Mouse (Mus musculus) hematopoietic stem cell, adult 5-6 weeks (primary cell): ENCODE measurements around the gene Tnfaip3. TPM values are rescaled to one million over a fixed set of nuclear protein-coding genes. Genes with fewer than 3 reads are reported as not detected.
A peak's percentile ranks its signal among the peaks of the same experiment; 100 is the strongest.

Source experiments
- ATAC-seq, 2 experiments: fragments of 125-278 bp in 1 of 2; replicated peaks in 1 of 2; 2 replicates each; pipeline ENCODE4 v1.8.0; 2016 to 2017; ENCODE audit warnings: inconsistent platforms in 2 of 2, mild to moderate bottlenecking in 2 of 2, moderate number of reproducible peaks in 2 of 2, low read depth in 1 of 2, moderate TSS enrichment in 1 of 2; ENCODE audit not compliant: low FRiP score in 2 of 2, poor library complexity in 2 of 2, severe bottlenecking in 2 of 2, insufficient read depth in 1 of 2, low TSS enrichment in 1 of 2
- total RNA-seq: library from RNA; stranded (forward); fragments of 172-1452, 232-1000 nt; gene quantifications from 2 replicates; pipeline ENCODE4 v1.2.3, GENCODE M21; 2017

Tnfaip3 gene
- total RNA-seq, 1 experiment from 2014 or later = 83.4 TPM

DNA sequence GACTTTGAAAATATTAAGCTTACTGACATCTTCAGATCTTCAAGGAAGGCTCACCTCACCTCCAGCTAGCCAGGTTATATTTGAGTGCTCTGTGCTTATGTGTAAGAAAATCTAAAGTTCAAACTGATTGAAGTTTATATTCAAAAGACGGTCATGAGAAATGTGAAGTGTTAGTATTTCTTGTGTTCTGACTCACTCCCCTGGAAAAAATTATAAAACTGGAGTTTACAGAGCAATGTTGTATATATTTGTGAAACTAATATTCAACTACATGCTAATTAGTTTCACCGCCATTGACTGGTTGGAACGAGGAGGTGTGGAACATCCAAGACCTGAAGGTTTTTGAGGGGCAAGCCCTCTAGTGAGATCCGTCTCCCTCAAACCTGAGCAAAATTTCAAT lies 22.5 kb downstream of the Tnfaip3 start:
- no peak for ATAC-seq

DNA sequence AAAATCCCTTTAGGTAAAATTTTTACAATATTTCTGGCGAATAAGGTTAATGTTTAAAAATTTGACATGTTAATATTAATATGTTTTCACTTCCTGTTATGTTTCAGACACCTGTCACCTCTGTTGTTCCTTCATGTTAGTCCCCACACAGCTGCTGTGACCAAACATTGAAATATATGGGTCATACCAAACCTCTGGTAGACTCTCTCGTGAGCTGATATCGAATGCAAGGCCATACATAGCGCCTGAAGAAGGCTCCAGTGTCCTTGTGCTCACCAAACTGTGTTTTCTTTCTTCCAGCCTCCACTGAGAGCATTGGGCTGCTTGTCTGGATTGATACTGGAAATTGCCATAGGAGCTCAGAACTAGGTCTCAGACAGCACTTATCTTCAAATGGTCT lies 24.4 kb downstream of the Tnfaip3 start:
- ATAC-seq = no peak

DNA sequence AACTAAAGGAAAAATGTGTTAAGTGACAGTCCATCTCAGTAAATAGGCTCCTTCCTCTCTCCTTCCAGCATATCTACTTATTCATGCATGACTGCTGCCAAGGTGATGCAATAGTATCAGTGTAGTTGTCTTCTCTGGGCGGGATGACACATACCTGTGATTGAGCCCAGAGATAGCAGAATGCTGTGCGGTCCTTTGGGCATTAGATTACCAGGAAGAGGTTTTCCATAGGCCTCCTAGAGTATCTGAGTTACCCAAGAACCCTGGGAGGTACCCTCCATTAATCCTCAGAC lies 27.6 kb downstream of the Tnfaip3 start:
- no peak for ATAC-seq

DNA sequence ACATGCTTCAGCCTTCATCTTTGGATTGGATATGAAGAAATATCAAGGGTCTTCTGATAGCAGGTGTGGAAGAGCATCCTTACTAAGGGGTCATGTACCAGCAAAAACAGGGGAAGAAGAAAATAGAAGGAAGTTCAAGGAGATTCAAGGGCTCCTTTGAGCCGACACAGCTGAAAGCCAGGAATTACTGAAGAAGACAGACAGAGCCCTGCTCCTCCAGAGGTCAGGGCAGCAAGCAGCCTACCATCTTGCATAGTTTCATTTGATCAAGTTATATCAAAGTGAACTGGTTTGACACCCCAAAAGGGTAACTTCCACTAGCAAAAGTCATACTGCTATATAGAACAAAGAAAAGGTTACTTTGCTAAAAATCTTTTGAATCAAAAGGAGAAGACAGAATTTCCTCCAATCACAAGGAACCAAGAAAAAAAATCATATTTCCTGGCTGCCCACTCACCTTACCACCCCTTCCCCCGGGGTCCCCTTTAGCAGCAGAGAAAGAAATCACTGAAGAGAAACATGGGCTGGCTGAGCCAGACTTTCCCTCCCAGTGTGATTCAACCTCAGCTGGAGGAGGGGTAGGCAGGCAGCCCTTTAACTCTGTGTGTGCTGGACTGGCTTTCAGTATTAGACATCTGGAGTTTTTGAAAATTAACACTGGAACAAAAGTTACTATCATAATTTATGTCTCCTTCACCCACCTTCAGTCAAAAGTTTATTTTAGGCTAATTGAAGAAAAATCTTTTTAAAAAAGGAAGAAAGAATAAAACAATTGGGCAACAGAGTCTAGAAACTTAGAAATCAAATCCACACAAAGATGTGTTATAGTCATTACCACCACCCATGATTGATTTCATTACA lies 28.2 kb downstream of the Tnfaip3 start:
- ATAC-seq = no peak

- no peak for ATAC-seq
Observed at GRCm38 (mm10) chr10:18985516-18985915, 29.9 kb downstream of the Tnfaip3 start.

DNA sequence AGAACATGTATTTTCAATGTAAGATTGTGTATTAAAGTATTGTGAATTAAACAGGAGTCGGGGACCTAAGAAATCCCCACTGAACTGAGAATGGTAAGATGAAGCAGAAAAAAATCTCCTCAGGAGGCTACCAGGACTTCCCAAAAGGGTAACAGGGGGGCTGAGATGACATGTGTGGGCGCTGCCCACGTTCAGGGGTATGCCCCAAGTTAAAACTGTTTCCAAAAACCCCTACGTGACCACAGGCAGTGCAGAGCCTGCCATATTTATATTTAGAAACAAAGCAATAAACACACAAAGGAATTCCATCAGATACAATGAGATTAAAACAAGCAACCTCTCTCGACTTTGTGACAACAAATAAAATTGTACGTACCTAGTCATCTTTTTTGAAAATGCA lies 31.9 kb downstream of the Tnfaip3 start:
- no peak for ATAC-seq

GRCm38 (mm10) chr10:18974486-18974885 lies 41.0 kb downstream of the Tnfaip3 start:
- ATAC-seq = no peak

DNA sequence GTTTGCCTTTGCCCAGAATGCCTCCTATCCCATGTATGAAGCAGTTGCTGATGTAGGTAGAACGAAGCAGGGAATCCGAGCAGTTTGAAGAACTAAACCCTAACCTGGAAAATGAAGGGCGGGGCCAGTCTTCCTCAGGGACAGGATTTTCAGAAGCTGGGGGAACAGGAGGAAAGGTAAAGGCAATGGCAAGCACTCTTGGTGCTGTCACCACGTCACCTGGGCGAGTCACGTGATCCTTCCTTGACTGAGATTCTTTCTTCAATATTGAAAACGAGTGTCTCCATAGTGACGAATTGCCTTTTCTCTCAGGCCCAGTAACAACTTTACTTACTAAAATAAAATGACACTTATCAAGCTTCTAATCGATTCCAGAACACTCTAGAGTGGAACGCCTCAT lies 48.6 kb downstream of the Tnfaip3 start:
- no peak for ATAC-seq

DNA sequence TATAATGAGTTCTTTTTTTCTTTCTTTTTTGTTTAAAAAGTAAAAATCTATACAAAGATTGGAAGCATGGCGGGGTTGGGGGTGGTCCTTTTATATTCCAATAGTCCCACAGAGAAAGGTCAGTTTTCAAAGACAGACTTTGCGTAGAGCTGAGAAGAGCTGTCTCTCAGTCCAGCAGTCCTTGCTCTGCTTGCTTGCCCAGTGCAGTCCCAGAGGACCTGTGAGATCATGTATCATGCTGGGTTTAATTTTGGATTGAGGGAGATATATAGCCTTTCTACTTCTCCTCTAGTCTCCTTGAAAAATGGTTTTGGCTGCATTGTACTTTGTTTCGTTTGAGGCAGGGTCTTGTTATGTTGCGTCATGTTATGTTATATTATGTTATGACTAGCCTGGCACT lies 49.9 kb downstream of the Tnfaip3 start:
- no peak for ATAC-seq

DNA sequence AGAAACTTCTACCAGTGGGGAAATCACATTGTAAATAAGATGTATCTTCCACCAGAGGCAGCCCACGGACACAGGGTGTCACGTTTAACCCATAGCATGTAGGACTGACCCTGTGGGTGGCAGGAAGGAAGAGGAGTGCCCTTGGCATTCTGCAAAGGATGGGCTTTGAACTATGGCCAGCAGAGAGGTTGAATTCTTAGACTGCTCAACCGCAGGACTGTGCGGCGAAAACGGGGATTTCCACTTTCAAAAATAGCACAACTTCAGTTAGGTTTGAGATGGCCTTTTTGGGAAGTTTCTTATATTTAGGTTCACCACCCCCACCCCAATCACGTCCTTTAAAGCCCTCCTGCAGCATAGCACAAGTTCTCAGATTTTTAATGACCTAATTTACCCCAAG lies 50.6 kb downstream of the Tnfaip3 start:
- peak; percentile 59 to 87 for ATAC-seq

- ATAC-seq = no peak
Observed at GRCm38 (mm10) chr10:18959777-18960492, 55.5 kb downstream of the Tnfaip3 start.

GRCm38 (mm10) chr10:18953706-18954071 lies 61.8 kb downstream of the Tnfaip3 start:
- peak in 1 of 2 experiments; percentile 75; a peak in 3 of 4 replicates for ATAC-seq

GRCm38 (mm10) chr10:18953011-18953705 lies 62.3 kb downstream of the Tnfaip3 start:
- ATAC-seq = no peak

Other genes with a start within 250 kb of the Tnfaip3 start
- not detected in 2 replicates for gene Gm4922, start 228.9 kb downstream of the Tnfaip3 start, total RNA-seq
- gene Perp, start 170.6 kb downstream of the Tnfaip3 start, total RNA-seq = 2.4 and 3.4 TPM in 2 replicates